Mouse (Mus musculus) layer of hippocampus, postnatal 14 days (tissue): ENCODE measurements around the gene Stard3nl. TPM values are rescaled to one million over a fixed set of nuclear protein-coding genes. Genes with fewer than 3 reads are reported as not detected.
"Not testable (repeated sequence)": the region's sequence is repeated elsewhere in the genome, so short reads cannot be mapped to it uniquely, and the experiment has no call there.

Experiments used
- DNase-seq, 2 experiments: peaks; one replicate each; pipeline ENCODE4 v3.0.0; 2021 to 2022; ENCODE audit warnings: low spot score in 2 of 2, mixed read lengths in 1 of 2
- total RNA-seq, 2 experiments: library from RNA; stranded (reverse); gene quantifications; 2 replicates each; pipeline ENCODE4 v1.2.3; 2021

Stard3nl gene
- total RNA-seq, 2 experiments from 2014 or later, result 68.7 to 72.1 TPM

DNA sequence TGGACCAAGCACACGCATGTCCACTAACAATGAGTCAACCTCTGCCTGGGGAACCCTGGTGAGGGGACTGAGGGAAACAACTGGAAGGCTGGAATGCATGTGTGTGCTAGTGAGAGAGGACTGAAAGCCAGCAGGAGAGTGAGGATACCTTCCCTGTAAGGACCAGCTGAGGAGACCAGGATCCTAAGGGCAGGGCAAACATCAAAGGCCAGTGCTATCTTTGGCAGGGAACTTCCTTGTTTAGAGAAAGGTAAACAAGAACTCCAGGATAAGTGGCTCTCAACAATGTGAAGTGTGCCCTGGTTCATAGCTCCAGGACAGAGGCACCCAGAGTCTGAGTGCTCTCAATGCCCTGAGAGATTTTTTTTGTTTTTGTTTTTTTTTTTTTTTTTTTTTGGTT is 6.2 kb downstream of the Stard3nl start:
- no peak for DNase-seq

DNA sequence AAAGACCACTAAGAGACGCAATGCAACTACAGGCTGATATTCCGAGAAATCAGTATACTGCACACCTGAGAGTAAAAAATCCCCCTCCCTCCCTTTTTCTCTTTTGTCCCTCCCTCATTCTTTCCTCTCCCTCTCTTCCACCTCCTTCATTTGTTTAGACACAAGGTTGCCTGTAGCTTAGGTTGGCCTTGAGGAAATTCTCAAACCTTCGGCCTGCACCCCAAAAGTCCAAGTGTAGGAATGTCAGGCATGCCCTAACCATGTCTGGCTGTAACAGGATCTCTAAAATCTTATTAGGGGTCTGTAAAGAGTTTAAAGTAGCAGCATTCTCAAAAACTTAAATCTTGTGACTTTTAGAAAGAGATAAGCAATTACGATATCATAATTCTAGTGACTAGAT is 10.4 kb downstream of the Stard3nl start:
- no peak for DNase-seq

DNA sequence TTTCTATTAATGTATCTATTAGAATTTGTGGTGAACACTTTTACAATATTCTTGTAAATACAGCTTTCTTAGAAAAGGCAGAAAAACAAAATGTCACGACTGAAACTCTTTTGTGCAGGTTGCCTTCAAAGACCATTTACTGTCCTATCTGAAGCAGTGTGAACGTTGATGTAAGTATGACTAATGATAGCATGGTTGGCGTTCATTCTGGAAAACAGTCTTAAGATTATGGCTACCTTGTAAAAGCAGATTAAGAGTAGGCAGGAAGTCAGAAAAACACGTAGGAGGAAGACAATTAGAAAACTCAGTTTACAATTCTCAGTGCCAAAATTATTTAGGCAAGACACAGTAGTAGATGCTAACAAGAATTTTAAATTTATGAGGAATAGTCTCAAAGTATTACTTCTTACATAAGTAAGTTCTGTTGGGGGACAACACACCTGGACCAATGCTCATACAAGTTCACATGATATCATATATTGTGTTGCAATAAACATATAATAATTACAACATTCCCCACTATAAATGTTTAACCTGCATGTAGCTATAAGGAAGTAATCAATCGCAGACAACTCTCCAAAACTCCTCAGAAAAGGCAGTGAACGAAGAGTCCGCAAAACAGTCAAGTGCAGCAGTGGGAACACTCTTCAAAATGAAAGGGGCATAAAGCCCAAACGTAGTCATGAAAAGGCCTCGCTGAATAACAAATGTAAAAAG is 14.3 kb downstream of the Stard3nl start:
- no peak for DNase-seq

DNA sequence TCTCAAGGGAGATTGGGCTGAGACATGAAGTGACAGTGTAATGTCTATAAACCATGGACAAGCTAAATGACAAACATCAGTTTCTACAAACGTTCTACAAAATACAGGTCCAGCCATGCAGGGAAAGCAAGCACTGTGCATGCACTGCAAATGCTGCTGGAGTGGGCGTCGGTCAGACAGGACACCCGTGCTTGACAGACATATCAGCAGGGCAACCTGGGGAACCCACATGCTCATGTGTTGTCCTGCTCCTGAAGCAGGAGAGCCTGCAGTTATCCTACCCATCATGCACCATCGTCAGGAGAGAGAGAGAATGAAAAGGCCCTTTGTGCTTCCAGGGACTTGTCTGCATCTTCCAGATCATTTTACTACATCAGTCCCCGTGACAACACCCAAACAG is 16.3 kb downstream of the Stard3nl start:
- no peak for DNase-seq

GRCm38 (mm10) chr13:19372133-19372729 is 23.4 kb downstream of the Stard3nl start:
- DNase-seq, result no peak

DNA sequence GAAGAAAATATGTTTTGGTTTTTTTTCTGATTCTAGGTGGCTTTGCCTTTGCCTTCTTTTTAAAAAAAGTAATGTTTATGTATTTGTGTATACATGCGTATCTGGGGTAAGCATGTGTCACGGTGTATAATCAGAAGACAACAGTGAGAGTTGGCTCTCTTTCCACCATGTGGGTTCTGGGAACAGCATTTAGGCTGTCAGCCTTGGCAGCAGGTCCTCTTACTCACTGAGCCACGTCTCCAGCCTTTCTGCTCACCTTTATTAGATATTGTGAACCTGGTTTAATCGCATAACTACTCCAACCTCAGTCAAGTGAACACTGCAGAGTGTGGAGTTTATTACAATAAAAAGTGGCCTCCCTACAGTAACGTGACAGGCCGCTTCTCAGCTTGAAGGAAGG is 26.8 kb downstream of the Stard3nl start:
- no peak for DNase-seq

GRCm38 (mm10) chr13:19367536-19367935 is 28.1 kb downstream of the Stard3nl start:
- DNase-seq, result no peak

DNA sequence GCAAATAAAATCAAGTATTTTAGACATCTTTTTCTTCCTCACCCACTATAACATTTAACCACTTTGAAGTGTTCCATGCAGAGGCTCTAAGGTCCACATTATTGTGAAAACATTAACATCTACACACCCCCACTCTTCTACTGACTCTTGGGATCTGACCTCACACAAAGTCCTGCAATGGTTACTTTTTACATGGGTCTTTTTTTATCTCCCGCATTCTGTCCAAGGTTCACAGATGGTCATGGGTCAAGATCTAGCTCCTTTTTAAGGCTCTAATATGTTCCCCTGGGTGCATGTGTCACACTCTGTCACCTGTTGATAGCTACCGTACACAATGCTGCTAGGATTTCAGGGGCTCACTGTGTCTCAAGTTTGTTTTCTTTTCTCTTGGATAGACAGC is 28.7 kb downstream of the Stard3nl start:
- DNase-seq, result no peak

DNA sequence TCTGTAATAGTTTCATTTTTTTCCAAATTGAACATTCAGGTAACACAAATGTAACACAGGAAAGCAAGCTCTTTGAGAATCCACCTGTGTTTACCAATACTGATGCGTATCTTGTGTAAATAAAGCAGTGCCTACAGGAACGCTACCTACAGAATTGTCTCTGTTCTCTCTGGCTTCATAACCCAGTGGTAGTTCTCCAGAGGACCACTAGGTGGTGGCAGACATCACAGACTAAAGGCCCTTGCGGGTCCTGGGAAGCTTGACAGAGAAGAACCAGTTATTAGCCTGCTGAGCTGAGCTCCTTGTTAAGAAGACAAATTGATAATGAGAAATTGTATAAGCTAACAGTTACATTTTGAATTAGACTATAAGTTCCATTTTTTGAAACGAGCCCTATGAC is 30.0 kb downstream of the Stard3nl start:
- DNase-seq, result peak; percentile 48 to 68

DNA sequence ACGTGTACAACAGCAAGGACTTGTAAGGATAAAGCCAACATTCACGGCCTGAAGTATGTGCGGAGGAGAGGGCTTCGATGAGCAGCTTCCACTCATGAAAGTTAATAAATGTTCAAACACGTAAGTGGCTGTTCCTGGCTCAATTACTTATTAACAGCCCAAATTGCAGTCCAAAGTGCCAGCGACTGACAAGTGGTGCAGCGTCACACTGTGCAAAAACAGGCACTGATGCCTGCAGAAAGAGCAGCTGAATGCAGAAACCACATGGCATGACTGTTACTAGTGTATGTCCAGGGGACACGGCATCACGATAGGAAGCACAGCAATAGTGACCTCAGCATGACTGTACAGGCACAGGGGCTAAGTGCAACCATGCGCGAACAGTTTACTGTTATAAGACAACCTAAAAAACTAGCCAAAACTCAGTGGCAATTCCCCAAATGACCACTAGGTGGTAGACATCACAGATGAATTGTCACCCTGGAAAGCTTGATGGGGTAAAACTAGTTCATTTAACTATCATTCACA is 31.3 kb downstream of the Stard3nl start:
- peak; percentile 37 to 77 for DNase-seq

DNA sequence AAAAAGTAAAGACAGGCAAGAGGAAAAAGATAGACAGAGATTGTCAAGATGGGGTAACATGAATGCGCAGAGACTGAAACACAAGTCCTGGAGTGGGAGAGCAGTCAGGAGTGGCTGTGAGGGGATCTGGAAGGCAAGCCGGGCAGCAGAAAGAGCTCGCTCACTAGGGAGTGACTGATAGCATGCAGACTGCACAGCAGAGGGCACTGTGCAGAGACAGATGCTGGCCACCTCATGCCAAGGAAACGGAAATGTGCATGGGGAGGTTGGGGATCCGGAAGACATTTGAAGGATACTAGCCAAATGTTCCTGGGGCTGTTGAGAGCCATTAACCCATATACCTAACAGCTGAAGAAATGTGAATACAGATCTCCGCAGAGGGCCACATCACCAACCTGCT is 33.2 kb downstream of the Stard3nl start:
- DNase-seq, result peak in 1 of 2 experiments; percentile 14

DNA sequence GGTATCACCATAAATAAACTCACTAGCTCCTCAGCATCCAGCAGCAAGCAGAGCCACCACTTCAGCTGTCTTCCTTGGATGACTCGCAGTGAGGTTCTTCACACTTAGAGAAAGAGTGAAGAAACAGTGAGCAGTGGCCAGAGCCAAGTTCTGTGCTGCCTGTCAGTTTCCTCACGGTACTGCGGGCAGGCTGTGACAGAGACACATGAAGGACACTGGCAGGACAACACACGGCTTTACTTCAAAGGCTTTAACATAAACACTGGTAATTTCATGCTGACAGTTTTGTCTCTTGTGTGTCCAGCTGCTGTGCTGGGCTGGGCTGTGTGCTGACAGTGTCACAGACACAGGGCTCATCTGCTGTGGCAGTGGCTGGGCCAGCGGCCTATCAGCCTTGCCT is 37.6 kb downstream of the Stard3nl start:
- no peak for DNase-seq

DNA sequence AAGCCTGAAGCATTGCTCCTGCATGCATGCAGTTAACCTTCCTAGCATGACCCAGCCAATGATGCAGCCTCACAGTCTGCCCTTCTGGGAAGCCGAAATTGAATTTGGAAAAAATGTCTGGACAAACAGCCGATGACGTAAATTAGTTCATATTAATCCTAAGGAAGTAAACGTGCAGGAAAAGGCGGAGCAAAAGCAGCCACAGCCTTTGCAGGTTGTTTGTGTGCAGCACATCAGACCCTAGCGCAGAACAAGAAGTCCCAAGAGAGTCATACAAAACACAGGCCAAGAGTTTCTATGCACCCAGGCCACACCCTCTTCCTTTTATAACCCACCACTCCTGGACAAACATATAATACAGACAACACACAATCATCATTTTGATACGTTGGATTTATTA is 38.3 kb downstream of the Stard3nl start:
- no peak for DNase-seq

DNA sequence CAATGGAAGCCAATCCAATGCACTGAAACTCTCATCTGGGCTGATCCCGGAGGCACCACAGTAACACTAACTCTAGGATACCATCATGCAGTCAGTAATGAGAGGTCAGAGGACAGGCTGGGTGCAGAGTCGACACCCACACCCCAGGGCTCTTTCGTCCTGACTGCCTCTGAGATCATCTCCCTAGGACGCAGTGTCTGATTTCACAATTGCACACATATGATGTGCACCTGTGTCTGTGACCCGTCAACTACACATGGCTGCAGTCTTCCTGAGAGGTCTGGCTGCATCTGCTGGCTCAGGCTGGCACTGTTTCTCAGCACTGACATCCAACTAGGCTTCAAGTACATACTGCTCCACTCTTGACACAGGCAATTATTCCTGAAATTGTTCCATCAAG is 38.9 kb downstream of the Stard3nl start:
- DNase-seq, result no peak

DNA sequence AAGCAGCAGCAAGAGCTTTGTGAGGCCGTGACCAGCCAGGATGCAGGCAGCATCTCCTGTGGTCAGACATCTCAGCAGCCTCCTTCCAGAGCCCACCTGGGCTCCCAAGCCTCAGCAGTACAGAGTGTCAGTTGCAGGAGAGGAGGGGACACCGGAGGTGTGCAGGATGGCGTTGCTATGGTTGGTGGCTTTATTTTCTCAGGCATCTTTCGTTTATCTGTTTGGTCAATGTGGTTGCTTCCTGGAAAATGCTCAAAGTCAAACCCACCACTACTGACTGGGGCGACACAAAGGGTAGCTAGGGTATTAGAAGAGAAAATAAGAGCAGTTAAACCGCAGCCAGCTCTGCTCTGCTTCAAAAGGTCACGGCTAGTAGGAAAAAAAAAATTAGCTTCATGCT is 39.5 kb downstream of the Stard3nl start:
- DNase-seq, result no peak

GRCm38 (mm10) chr13:19352795-19353194 is 42.8 kb downstream of the Stard3nl start:
- no peak for DNase-seq

GRCm38 (mm10) chr13:19340356-19340755 is 55.2 kb downstream of the Stard3nl start:
- DNase-seq, result not testable (repeated sequence)

DNA sequence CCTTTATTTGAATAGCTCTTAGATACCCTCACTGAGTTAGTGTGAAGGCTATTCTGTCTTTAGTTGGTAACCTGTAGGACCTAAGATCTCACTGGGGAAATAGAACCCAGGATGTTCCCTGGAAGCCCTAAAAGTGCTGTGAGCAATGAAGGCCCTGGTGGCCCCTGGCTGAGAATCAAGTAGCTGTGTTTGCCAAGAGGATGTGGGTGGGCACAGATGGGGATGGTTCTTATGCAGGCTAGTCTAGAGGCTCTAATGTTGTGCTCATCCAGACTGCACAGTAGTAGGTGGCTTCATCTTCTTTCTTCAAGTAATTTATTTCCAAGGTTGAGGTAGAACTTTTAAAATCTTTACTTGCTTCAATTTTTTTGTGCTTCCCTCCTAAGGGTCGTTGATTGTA is 59.3 kb downstream of the Stard3nl start:
- peak; percentile 13 to 25 for DNase-seq

Other genes starting within 250 kb of the Stard3nl start
- gene Epdr1, start 224.1 kb upstream of the Stard3nl start, total RNA-seq, result 10 to 100 TPM; 55.7 to 59.2 TPM
- gene Sfrp4, start 227.3 kb upstream of the Stard3nl start, total RNA-seq, result 1 to 10 TPM; 1.8 to 2.5 TPM